9 mouse cellular contexts compared by ENCODE assay signal in genomic region chr6:82821758-82822253, GRCm38 (mm10). TPM values are rescaled to one million over a fixed set of nuclear protein-coding genes. Genes with fewer than 3 reads are reported as not detected.
A peak's percentile ranks its signal among the peaks of the same experiment; 100 is the strongest.
DNase-seq lines count a peak whose midpoint lies in the region; ATAC-seq lines count a peak whose summit lies in the region.
"Had no signal": no experiment of that assay in that cellular context is flagged by ENCODE, and none has a peak within 500 bp of the region (broad histone marks: within the 10 kb centered on the region; RNA-seq: fewer than 3 reads in every experiment).

No protein-coding gene starts in this region.

- WGBS in embryonic facial prominence, embryonic 14.5 days, result 54% methylated on average over 4 of the region's 4 CpGs
- WGBS in embryonic facial prominence, embryonic 10.5 days, result 55% methylated on average over 4 of the region's 4 CpGs
- WGBS in liver, embryonic 15.5 days (ENCODE audit: insufficient replicate concordance), result 11% methylated on average over 4 of the region's 4 CpGs

- no peaks in the 10 kb centered on the region for H3K36me3 ChIP-seq in embryonic facial prominence, embryonic 14.5 days (ENCODE audit: control insufficient read depth, insufficient read depth, low read length)
- H3K36me3 ChIP-seq in embryonic facial prominence, embryonic 10.5 days (replicated peaks), result no peaks in the 10 kb centered on the region
- no peaks in the 10 kb centered on the region for H3K36me3 ChIP-seq in liver, embryonic 15.5 days (replicated peaks)

- no peak overlapping the region for H3K9ac ChIP-seq in embryonic facial prominence, embryonic 14.5 days (ENCODE audit: low read depth, low read length)
- no peak overlapping the region for H3K9ac ChIP-seq in liver, embryonic 15.5 days

- peak; percentile 63 for ATAC-seq in embryonic facial prominence, embryonic 14.5 days (ENCODE audit: low read depth)
- ATAC-seq in liver, embryonic 15.5 days (ENCODE audit: insufficient read depth), result peak; percentile 72
- ATAC-seq: Patski had no signal

- H3K4me1 ChIP-seq in embryonic facial prominence, embryonic 14.5 days (ENCODE audit: control insufficient read depth, insufficient read depth, low read length), result no peaks in the 10 kb centered on the region
- peaks cover 11% of the 10 kb centered on the region; the same call in 1 of the 2 replicates for H3K4me1 ChIP-seq in embryonic facial prominence, embryonic 10.5 days
- H3K4me1 ChIP-seq in liver, embryonic 15.5 days (replicated peaks), result peaks cover 48% of the 10 kb centered on the region

- peak; percentile 25 for DNase-seq in embryonic facial prominence, embryonic 14.5 days (ENCODE audit: low spot score)
- no peak for DNase-seq in embryonic facial prominence, embryonic 10.5 days (ENCODE audit: low spot score)
- peak; percentile 82 for DNase-seq in 416B (ENCODE audit: low read depth)
- peak; percentile 21 for DNase-seq in embryo, embryonic 10.5 days (ENCODE audit: low spot score)
- no peak for DNase-seq in right cerebral cortex, adult 2 months (ENCODE audit: low spot score in 2 of 2)
- no peak for DNase-seq in frontal cortex, postnatal 10 days (ENCODE audit: low spot score in 2 of 2)
- DNase-seq in left cerebral cortex, adult 11 months (ENCODE audit: low spot score), result no peak

- H3K4me2 ChIP-seq in embryonic facial prominence, embryonic 14.5 days (ENCODE audit: low read depth, low read length), result no peak overlapping the region
- H3K4me2 ChIP-seq in liver, embryonic 15.5 days, result 0 out of 2 replicates have a peak overlapping the region, but pooled peaks have one; percentile 25

- no peak overlapping the region for H3K27ac ChIP-seq in embryonic facial prominence, embryonic 14.5 days (replicated peaks; ENCODE audit: low read depth, low read length)
- no peak overlapping the region for H3K27ac ChIP-seq in embryonic facial prominence, embryonic 10.5 days (replicated peaks)
- H3K27ac ChIP-seq in liver, embryonic 15.5 days (replicated peaks), result peak overlapping the region; percentile 51

- no peaks in the 10 kb centered on the region for H3K9me3 ChIP-seq in embryonic facial prominence, embryonic 14.5 days (ENCODE audit: control insufficient read depth, low read length)
- no peaks in the 10 kb centered on the region for H3K9me3 ChIP-seq in embryonic facial prominence, embryonic 10.5 days
- H3K9me3 ChIP-seq in liver, embryonic 15.5 days (replicated peaks), result no peaks in the 10 kb centered on the region

- no peak overlapping the region for H3K4me3 ChIP-seq in embryonic facial prominence, embryonic 14.5 days (ENCODE audit: low read depth, low read length)
- no peak overlapping the region for H3K4me3 ChIP-seq in embryonic facial prominence, embryonic 10.5 days
- H3K4me3 ChIP-seq in liver, embryonic 15.5 days (replicated peaks), result no peak overlapping the region

- no peaks in the 10 kb centered on the region for H3K27me3 ChIP-seq in embryonic facial prominence, embryonic 14.5 days (replicated peaks; ENCODE audit: control insufficient read depth, insufficient read depth, low read length)
- H3K27me3 ChIP-seq in embryonic facial prominence, embryonic 10.5 days (replicated peaks; ENCODE audit: low read depth, poor library complexity, severe bottlenecking), result no peaks in the 10 kb centered on the region
- H3K27me3 ChIP-seq in liver, embryonic 15.5 days, result no peaks in the 10 kb centered on the region
- H3K27me3 ChIP-seq: Patski had no signal

RNA-seq across cellular contexts. Expression of gene Hk2, which starts 47.6 kb away (rescaled TPM):
- polyA plus RNA-seq in embryonic facial prominence, embryonic 14.5 days (2014; fragmentation: Nextera tagmentation; extraction: Ambion mirVana), result 16.7 and 17.7 TPM in 2 replicates
- polyA plus RNA-seq in embryonic facial prominence, embryonic 10.5 days (2016; fragmentation: Nextera tagmentation; extraction: Ambion mirVana), result 27.7 and 32.3 TPM in 2 replicates
- polyA plus RNA-seq in liver, embryonic 15.5 days (2015; fragmentation: Nextera tagmentation; extraction: Ambion mirVana), result 4.7 and 5.2 TPM in 2 replicates

Comparison
In these comparisons a context has a peak if more than half of its experiments do, and no peak if none do; other contexts are left out.
1. DNase-seq: peak in embryonic facial prominence, embryonic 14.5 days (single experiment), 416B (single experiment) and embryo, embryonic 10.5 days (single experiment); none in embryonic facial prominence, embryonic 10.5 days (single experiment), right cerebral cortex, adult 2 months (0 of 2), frontal cortex, postnatal 10 days (0 of 2) and left cerebral cortex, adult 11 months (single experiment).